Mouse (Mus musculus) ES-Bruce4 (cell line): ENCODE data around the gene Fam83g.

Source experiments
- CTCF ChIP-seq: IDR thresholded peaks from one replicate; pipeline ENCODE4 v1.8.1; 2011; ENCODE audit warnings: low read depth, low read length
- EP300 ChIP-seq: IDR thresholded peaks from 2 replicates; pipeline ENCODE4 v1.6.1; 2011; ENCODE audit warnings: low read depth, low read length; ENCODE audit not compliant: insufficient read depth
- POLR2A ChIP-seq: IDR thresholded peaks from one replicate; pipeline ENCODE4 v1.8.1; 2011; ENCODE audit warnings: low read length; ENCODE audit not compliant: insufficient read depth

DNA sequence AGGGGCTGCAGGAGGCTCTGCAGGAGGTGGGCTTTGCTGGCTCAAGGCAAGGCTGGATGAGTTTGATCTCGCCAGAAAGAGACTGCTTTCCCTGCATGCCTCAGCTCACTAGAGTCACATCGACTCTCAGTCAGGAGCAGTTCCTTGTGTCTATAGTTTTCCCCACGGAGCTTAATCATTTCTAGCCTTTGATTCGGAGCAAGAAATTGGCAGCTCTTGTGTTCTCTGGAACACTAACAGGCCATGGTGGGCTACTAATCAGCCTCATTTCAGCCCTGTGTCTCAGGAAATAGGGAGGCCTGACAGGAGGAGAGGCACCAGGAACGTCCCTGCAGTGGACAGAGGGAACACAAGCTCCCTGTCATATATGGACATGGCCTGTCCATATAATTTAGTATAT is 34.1 kb downstream of the Fam83g start:
- no peak for TF ChIP-seq CTCF
- TF ChIP-seq POLR2A, result no peak
- TF ChIP-seq EP300, result no peak
